Mouse (Mus musculus): ENCODE measurements at regions not wholly inside any gene's neighbourhood (a gene's known extent, or its start where the extent isn't known, plus 50 kb on each side); places are given as distances from the start of the nearest gene placed in this dataset.

- dilution Hi-C loops (cut with MboI; ENCODE audit: extremely low pct_ligation_motif_present, extremely low pct_unique_long_range_greater_than_20kb, low sequenced_read_pairs) (no loop called here), in situ Hi-C loops (cut with MboI; ENCODE audit: low pct_ligation_motif_present, low pct_unique_long_range_greater_than_20kb, low sequenced_read_pairs) (no loop called here)
- Histone ChIP-seq H3K4me2 (ENCODE audit: insufficient read depth, low read depth, poor library complexity, severe bottlenecking) (no peak overlapping the region), H3K27ac (ENCODE audit: insufficient read depth, low read depth) (no peak overlapping the region), H3K27me3 (replicated peaks) (no peaks in the 10 kb centered on the region), H3K9ac (ENCODE audit: insufficient read depth, low read depth) (no peak overlapping the region), H3K4me3 (replicated peaks in 1 of 3; ENCODE audit: low read depth in 2 of 3, low read length in 2 of 3, poor library complexity in 1 of 3) (no peak overlapping the region), H3K79me2 (replicated peaks; ENCODE audit: control insufficient read depth, extremely low read depth, insufficient read depth, poor library complexity, severe bottlenecking) (no peaks in the 10 kb centered on the region), H3K9me3 (replicated peaks; ENCODE audit: low read length) (no peaks in the 10 kb centered on the region), H3K36me3 (replicated peaks in 1 of 2; ENCODE audit: control insufficient read depth in 1 of 2, insufficient read depth in 1 of 2, low read length in 1 of 2) (no peaks in the 10 kb centered on the region), H3K4me1 (ENCODE audit: control insufficient read depth in 1 of 2, insufficient read depth in 2 of 2) (peaks cover 0 to 20% of the 10 kb centered on the region in 2 experiments; a peak in 2 of 4 replicates)
- TF ChIP-seq CHD1 (IDR thresholded peaks at IDR 0.05; ENCODE audit: low read depth, low read length): no peak
- no peak for TF ChIP-seq GABPA (IDR thresholded peaks at IDR 0.05; ENCODE audit: insufficient replicate concordance, low read depth, low read length)
- no peak for TF ChIP-seq MAZ (IDR thresholded peaks at IDR 0.05; ENCODE audit: low read depth, low read length)
- TF ChIP-seq HCFC1 (IDR thresholded peaks at IDR 0.05; ENCODE audit: low read depth, low read length): no peak
- DNase-seq (ENCODE audit: extremely low read depth): peak; percentile 11
Observed at GRCm38 (mm10) chr5:63468526-63469268, 180.2 kb upstream of the Nwd2 start.

DNA sequence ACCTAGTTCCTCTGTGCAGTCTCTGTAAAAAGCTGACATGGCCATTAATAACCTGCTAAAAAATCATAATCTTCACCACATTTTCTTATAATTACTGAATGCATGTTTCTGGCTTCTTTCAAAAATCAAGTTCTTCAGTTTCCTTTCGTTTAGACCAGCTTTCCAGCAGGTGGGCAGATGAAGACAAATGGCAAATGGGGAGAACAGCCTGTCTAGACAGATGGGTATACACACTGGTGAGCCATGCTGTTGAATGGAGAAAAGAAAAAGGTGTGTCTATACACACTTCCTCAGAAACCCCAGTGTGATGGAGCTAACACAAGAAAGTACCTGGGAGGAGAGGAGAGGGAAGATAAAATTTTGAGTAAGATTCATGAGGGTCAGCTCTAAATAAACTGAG is 179.2 kb upstream of the Nwd2 start:
- dilution Hi-C loops (cut with MboI; ENCODE audit: extremely low pct_ligation_motif_present, extremely low pct_unique_long_range_greater_than_20kb, low sequenced_read_pairs): no loop called here

DNA sequence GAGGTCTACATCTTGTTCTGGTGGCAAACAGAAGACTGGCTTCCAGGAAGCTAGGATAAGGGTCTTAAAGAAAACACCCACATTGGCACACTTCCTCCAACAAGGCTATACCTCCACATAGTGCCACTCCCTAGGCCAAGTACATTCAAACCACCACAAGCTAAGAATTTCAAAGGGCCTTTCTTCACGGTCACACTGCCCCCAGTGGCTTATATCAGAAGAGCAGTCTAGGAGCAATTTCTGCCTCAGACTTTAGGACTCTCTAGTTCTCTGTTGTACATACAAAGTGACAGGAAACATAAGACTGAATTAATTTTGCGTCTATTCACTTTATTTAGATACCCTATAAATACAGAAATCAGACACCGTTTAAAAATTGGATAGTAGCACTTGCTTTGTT is 175.7 kb upstream of the Nwd2 start:
- no peak overlapping the region for H3K4me2 ChIP-seq (ENCODE audit: insufficient read depth, low read depth, poor library complexity, severe bottlenecking)
- TF ChIP-seq RAD21 (IDR thresholded peaks at IDR 0.05; ENCODE audit: low read depth, low read length): peak; percentile 40
- TF ChIP-seq NRF1 (IDR thresholded peaks at IDR 0.05; ENCODE audit: low read depth, low read length): no peak
- TF ChIP-seq CTCF (conservative IDR thresholded peaks at IDR 0.05 in 1 of 2, IDR thresholded peaks at IDR 0.05 in 1 of 2; ENCODE audit: low read depth in 2 of 2, low read length in 2 of 2): peak; percentile 31 to 54; a peak in 3 of 4 replicates
- no peak for TF ChIP-seq BHLHE40 (IDR thresholded peaks at IDR 0.05; ENCODE audit: low read depth, low read length)
- no peak for TF ChIP-seq ZKSCAN1 (IDR thresholded peaks at IDR 0.05; ENCODE audit: borderline replicate concordance, low read depth, low read length)
- TF ChIP-seq MAZ (IDR thresholded peaks at IDR 0.05; ENCODE audit: low read depth, low read length): no peak
- no peak for TF ChIP-seq HCFC1 (IDR thresholded peaks at IDR 0.05; ENCODE audit: low read depth, low read length)
- H3K36me3 ChIP-seq (replicated peaks in 1 of 2; ENCODE audit: control insufficient read depth in 1 of 2, insufficient read depth in 1 of 2, low read length in 1 of 2): no peaks in the 10 kb centered on the region
- dilution Hi-C loops (cut with MboI; ENCODE audit: extremely low pct_ligation_motif_present, extremely low pct_unique_long_range_greater_than_20kb, low sequenced_read_pairs): no loop called here
- H3K4me3 ChIP-seq (replicated peaks in 1 of 3; ENCODE audit: low read depth in 2 of 3, low read length in 2 of 3, poor library complexity in 1 of 3): no peak overlapping the region
- no peaks in the 10 kb centered on the region for H3K27me3 ChIP-seq (replicated peaks)
- H3K79me2 ChIP-seq (replicated peaks; ENCODE audit: control insufficient read depth, extremely low read depth, insufficient read depth, poor library complexity, severe bottlenecking): no peaks in the 10 kb centered on the region
- H3K27ac ChIP-seq (ENCODE audit: insufficient read depth, low read depth): no peak overlapping the region
- H3K4me1 ChIP-seq (ENCODE audit: control insufficient read depth in 1 of 2, insufficient read depth in 2 of 2): peaks cover 0 to 20% of the 10 kb centered on the region in 2 experiments; a peak in 2 of 4 replicates
- in situ Hi-C loops (cut with MboI; ENCODE audit: low pct_ligation_motif_present, low pct_unique_long_range_greater_than_20kb, low sequenced_read_pairs): no loop called here
- no peaks in the 10 kb centered on the region for H3K9me3 ChIP-seq (replicated peaks; ENCODE audit: low read length)
- H3K9ac ChIP-seq (ENCODE audit: insufficient read depth, low read depth): no peak overlapping the region
- DNase-seq (ENCODE audit: extremely low read depth): peak; percentile 31

More for the DNA sequence above, 179.2 kb upstream of the Nwd2 start:
- Histone ChIP-seq H3K4me1 (ENCODE audit: control insufficient read depth in 1 of 2, insufficient read depth in 2 of 2) (peaks cover 0 to 20% of the 10 kb centered on the region in 2 experiments; a peak in 2 of 4 replicates), H3K4me3 (replicated peaks in 1 of 3; ENCODE audit: low read depth in 2 of 3, low read length in 2 of 3, poor library complexity in 1 of 3) (no peak overlapping the region), H3K27me3 (replicated peaks) (no peaks in the 10 kb centered on the region), H3K4me2 (ENCODE audit: insufficient read depth, low read depth, poor library complexity, severe bottlenecking) (no peak overlapping the region), H3K9me3 (replicated peaks; ENCODE audit: low read length) (no peaks in the 10 kb centered on the region), H3K27ac (ENCODE audit: insufficient read depth, low read depth) (no peak overlapping the region), H3K9ac (ENCODE audit: insufficient read depth, low read depth) (no peak overlapping the region), H3K79me2 (replicated peaks; ENCODE audit: control insufficient read depth, extremely low read depth, insufficient read depth, poor library complexity, severe bottlenecking) (no peaks in the 10 kb centered on the region), H3K36me3 (replicated peaks in 1 of 2; ENCODE audit: control insufficient read depth in 1 of 2, insufficient read depth in 1 of 2, low read length in 1 of 2) (no peaks in the 10 kb centered on the region)
- in situ Hi-C loops (cut with MboI; ENCODE audit: low pct_ligation_motif_present, low pct_unique_long_range_greater_than_20kb, low sequenced_read_pairs): no loop called here
- TF ChIP-seq JUND (conservative IDR thresholded peaks at IDR 0.05; ENCODE audit: low read depth, low read length) (no peak), SIN3A (IDR thresholded peaks at IDR 0.05; ENCODE audit: low read length) (no peak), KAT2A (IDR thresholded peaks at IDR 0.05; ENCODE audit: insufficient replicate concordance, low read length) (no peak), CTCF (conservative IDR thresholded peaks at IDR 0.05 in 1 of 2, IDR thresholded peaks at IDR 0.05 in 1 of 2; ENCODE audit: low read depth in 2 of 2, low read length in 2 of 2) (no peak), POLR2AphosphoS2 (IDR thresholded peaks at IDR 0.05; ENCODE audit: low read depth, low read length) (no peak), ZMIZ1 (IDR thresholded peaks at IDR 0.05; ENCODE audit: low read depth, low read length) (no peak)
- DNase-seq (ENCODE audit: extremely low read depth): peak; percentile 8

Data from CH12.LX (cell line).